Mouse (Mus musculus): ENCODE results near the gene Kcnj15.

Kcnj15 gene

GRCm38 (mm10) chr16:95245499-95245898, 11.9 kb upstream of the Kcnj15 start:
- no peak for DNase-seq (ENCODE audit: low read depth)

- no peak for DNase-seq (ENCODE audit: low read depth)
Observed at GRCm38 (mm10) chr16:95248646-95249045, 8.7 kb upstream of the Kcnj15 start.

GRCm38 (mm10) chr16:95256648-95257047, 710 bp upstream of the Kcnj15 start:
- no peak for DNase-seq (ENCODE audit: low read depth)

GRCm38 (mm10) chr16:95258100-95258499, 742 bp downstream of the Kcnj15 start:
- DNase-seq (ENCODE audit: low read depth): no peak

GRCm38 (mm10) chr16:95259505-95259904, 2.1 kb downstream of the Kcnj15 start:
- DNase-seq (ENCODE audit: low read depth): peak; percentile 48

GRCm38 (mm10) chr16:95260693-95261092, 3.3 kb downstream of the Kcnj15 start:
- DNase-seq (ENCODE audit: low read depth): no peak

- DNase-seq (ENCODE audit: low read depth): no peak
Observed at GRCm38 (mm10) chr16:95261807-95262206, 4.4 kb downstream of the Kcnj15 start.

GRCm38 (mm10) chr16:95262706-95263363, 5.5 kb downstream of the Kcnj15 start:
- no peak for DNase-seq (ENCODE audit: low read depth)

- DNase-seq (ENCODE audit: low read depth): peak; percentile 26
Observed at GRCm38 (mm10) chr16:95264324-95264723, 7.0 kb downstream of the Kcnj15 start.

GRCm38 (mm10) chr16:95267481-95268183, 10.3 kb downstream of the Kcnj15 start:
- no peak for DNase-seq (ENCODE audit: low read depth)

GRCm38 (mm10) chr16:95269610-95270009, 12.3 kb downstream of the Kcnj15 start:
- DNase-seq (ENCODE audit: low read depth): no peak

- peak; percentile 27 for DNase-seq (ENCODE audit: low read depth)
Observed at GRCm38 (mm10) chr16:95273101-95273500, 15.7 kb downstream of the Kcnj15 start.

GRCm38 (mm10) chr16:95275713-95276502, 18.6 kb downstream of the Kcnj15 start:
- DNase-seq (ENCODE audit: low read depth): peak; percentile 16

- DNase-seq (ENCODE audit: low read depth): peak; percentile 76
Observed at GRCm38 (mm10) chr16:95279015-95279414, 21.7 kb downstream of the Kcnj15 start.

GRCm38 (mm10) chr16:95280338-95280737, 23.0 kb downstream of the Kcnj15 start:
- no peak for DNase-seq (ENCODE audit: low read depth)

- peak; percentile 41 for DNase-seq (ENCODE audit: low read depth)
Observed at GRCm38 (mm10) chr16:95283369-95283768, 26.0 kb downstream of the Kcnj15 start.

- DNase-seq (ENCODE audit: low read depth): no peak
Observed at GRCm38 (mm10) chr16:95284085-95284727, 26.8 kb downstream of the Kcnj15 start.

- peak; percentile 45 for DNase-seq (ENCODE audit: low read depth)
Observed at GRCm38 (mm10) chr16:95285043-95285442, 27.7 kb downstream of the Kcnj15 start.

- peak; percentile 38 for DNase-seq (ENCODE audit: low read depth)
Observed at GRCm38 (mm10) chr16:95285767-95286166, 28.4 kb downstream of the Kcnj15 start.

GRCm38 (mm10) chr16:95287656-95288055, 30.3 kb downstream of the Kcnj15 start:
- no peak for DNase-seq (ENCODE audit: low read depth)

- DNase-seq (ENCODE audit: low read depth): no peak
Observed at GRCm38 (mm10) chr16:95289375-95289774, 32.0 kb downstream of the Kcnj15 start.

- no peak for DNase-seq (ENCODE audit: low read depth)
Observed at GRCm38 (mm10) chr16:95291450-95292101, 34.2 kb downstream of the Kcnj15 start.
